Mouse (Mus musculus): ENCODE measurements around the gene Nrip1. TPM values are rescaled to one million over a fixed set of nuclear protein-coding genes. Genes with fewer than 3 reads are reported as not detected.

Nrip1 gene
- total RNA-seq, 2 experiments from 2014 or later, result 51.2 to 53.8 TPM

DNA sequence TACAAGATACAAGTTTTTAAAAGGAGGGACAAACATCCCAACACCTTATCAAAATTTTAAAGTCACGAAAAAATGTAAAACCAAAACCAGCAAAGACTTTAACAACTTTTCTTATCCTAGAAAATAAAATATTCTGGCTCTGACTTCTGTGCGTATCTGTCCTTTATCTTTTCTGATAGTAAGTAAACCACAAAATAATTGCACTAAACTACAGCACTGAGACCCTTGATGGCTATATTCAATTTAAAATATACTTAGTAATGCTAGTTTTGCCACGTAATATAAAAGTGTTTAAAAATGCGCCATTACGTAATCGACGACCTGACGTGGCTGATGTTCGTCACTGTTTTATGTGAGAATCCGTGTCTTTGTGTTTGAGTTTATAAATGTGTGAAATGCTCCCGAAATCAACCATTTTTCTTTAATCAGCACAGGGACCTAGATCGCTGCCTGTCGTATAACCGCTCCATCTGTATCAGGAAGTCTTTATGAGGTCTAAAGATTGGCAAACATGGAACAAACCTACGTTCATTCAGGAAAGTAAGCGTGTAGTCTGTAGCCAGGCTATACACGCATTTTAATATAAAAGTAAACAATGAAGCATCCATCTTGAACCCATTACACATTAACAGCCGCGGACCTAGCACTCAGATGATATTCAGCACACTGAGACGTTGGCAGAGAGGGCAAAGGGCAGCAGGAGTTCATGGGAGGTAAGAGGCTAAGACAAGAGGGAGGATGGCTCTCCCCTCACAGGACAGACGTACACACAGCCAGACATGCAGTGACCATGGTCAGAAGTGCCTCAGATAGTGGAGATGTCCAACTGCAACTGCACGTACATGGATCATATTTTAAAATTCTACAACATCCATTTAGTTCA, 56.4 kb downstream of the Nrip1 start:
- no peak for DNase-seq (ENCODE audit: low spot score in 2 of 2)

- no peak for DNase-seq (ENCODE audit: low spot score in 2 of 2)
These were observed 58.0 kb downstream of the Nrip1 start for GRCm38 (mm10) chr16:76315642-76316041.

- no peak for DNase-seq (ENCODE audit: low spot score in 2 of 2)
These were observed 59.3 kb downstream of the Nrip1 start for GRCm38 (mm10) chr16:76314013-76314950.

- DNase-seq (ENCODE audit: low spot score in 2 of 2), result no peak
These were observed 60.7 kb downstream of the Nrip1 start for GRCm38 (mm10) chr16:76312887-76313420.

GRCm38 (mm10) chr16:76310791-76311190, 62.8 kb downstream of the Nrip1 start:
- no peak for DNase-seq (ENCODE audit: low spot score in 2 of 2)

DNA sequence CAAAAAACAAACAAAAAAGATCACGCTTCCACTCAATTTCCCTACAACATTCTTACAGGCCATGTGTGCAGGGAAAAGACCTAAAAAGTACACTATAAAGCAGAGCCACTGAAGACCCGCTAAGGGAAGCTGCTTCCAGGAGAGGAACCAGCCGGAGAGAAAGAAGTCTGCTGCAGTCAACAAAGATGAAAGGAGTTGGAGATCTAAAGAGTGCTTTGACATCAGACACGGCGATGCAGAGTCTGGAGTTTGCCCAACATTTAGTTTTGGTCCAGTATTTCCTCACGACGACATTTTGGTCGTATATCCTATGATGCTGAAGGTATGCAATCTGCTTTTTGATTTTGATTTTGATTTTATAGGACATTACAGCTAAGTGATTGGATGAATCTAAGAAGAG, 63.3 kb downstream of the Nrip1 start:
- no peak for DNase-seq (ENCODE audit: low spot score in 2 of 2)

GRCm38 (mm10) chr16:76309280-76309679, 64.3 kb downstream of the Nrip1 start:
- DNase-seq (ENCODE audit: low spot score in 2 of 2), result no peak

GRCm38 (mm10) chr16:76307039-76307438, 66.6 kb downstream of the Nrip1 start:
- no peak for DNase-seq (ENCODE audit: low spot score in 2 of 2)

- DNase-seq (ENCODE audit: low spot score in 2 of 2), result no peak
These were observed 67.2 kb downstream of the Nrip1 start for GRCm38 (mm10) chr16:76306446-76306845.

GRCm38 (mm10) chr16:76303436-76303835, 70.2 kb downstream of the Nrip1 start:
- DNase-seq (ENCODE audit: low spot score in 2 of 2), result no peak

- DNase-seq (ENCODE audit: low spot score in 2 of 2), result no peak
These were observed 71.9 kb downstream of the Nrip1 start for GRCm38 (mm10) chr16:76301728-76302050.

- no peak for DNase-seq (ENCODE audit: low spot score in 2 of 2)
These were observed 72.4 kb downstream of the Nrip1 start for GRCm38 (mm10) chr16:76301037-76301727.

DNA sequence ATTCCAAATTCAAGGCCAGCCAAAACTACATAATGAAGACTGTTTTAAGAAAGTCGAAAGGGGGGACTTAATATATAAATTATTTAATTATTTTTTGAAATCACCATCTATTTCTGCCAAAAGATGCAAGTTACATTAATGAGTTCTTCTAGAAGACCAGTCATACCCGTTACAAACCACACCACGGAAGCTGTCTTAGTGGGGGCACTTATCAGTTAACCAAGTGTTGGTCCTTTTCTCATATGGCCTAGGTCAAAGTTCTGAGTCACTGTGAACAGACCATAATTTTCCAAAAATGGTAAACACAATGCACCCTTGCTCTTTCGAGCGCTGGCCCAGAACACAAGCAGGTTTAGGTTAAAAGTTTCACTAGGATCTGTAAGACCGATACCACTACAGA, 73.2 kb downstream of the Nrip1 start:
- DNase-seq (ENCODE audit: low spot score in 2 of 2), result no peak

GRCm38 (mm10) chr16:76299511-76299910, 74.1 kb downstream of the Nrip1 start:
- DNase-seq (ENCODE audit: low spot score in 2 of 2), result no peak

DNA sequence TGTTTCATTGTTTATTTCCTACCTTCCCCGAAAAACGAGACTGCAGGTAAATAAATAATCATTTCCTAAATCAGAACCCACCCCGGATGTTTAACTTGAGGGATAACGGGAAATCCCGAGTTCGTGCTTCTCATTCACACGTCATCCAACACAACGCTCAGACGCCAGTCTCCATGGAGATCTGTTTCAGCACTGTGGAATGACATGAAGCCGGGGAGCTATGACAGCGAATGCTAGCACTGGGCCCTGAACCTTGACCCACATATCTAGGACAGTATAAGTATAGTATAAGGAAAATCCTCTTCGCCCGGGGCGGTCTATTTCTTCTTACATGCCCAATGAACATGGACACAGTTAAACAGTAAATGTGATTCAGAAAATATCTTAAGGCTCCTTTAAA, 78.3 kb downstream of the Nrip1 start:
- DNase-seq (ENCODE audit: low spot score in 2 of 2), result no peak

DNA sequence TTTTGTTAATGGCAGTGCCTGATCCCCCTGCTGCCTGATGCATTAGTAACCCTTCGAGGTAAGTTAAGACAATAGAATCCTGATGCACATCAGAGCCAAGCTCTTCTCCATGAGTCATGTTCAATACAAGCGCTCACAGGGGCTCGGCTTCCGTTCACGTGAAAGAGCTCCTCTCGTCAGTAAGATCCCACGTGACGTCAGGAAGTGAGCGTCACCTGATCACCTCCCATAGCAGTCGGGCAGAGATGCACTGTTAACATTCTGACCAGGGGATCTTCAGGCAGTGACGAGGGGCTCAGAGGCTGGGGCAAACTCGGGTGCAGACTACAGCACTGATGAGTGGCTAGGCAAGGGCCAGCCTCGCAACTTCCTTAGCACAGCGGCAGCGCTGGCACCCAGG, 79.1 kb downstream of the Nrip1 start:
- no peak for DNase-seq (ENCODE audit: low spot score in 2 of 2)

- DNase-seq (ENCODE audit: low spot score in 2 of 2), result no peak
These were observed 79.7 kb downstream of the Nrip1 start for GRCm38 (mm10) chr16:76293765-76294463.

GRCm38 (mm10) chr16:76293176-76293575, 80.5 kb downstream of the Nrip1 start:
- DNase-seq (ENCODE audit: low spot score in 2 of 2), result no peak

DNA sequence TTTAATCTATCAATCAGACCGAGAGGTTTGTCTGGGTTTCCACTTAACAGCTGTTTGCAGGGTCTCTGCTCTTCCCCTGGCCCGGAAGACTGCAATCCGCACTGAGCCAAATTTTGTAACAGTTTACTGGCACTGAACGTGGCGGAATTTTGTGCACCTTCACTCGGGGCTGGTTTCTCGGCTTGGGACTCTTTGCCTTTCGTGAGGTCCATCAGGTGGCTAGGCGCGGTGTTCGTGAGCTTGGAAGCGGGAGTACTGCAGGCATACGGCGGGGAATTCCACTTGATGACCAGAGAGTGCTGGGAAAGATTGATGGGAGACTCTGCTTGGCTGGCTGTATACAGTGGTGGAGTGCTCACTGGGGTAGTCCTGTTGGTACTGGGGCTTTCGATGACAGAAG, 81.0 kb downstream of the Nrip1 start:
- no peak for DNase-seq (ENCODE audit: low spot score in 2 of 2)

GRCm38 (mm10) chr16:76291366-76291765, 82.3 kb downstream of the Nrip1 start:
- no peak for DNase-seq (ENCODE audit: low spot score in 2 of 2)

DNA sequence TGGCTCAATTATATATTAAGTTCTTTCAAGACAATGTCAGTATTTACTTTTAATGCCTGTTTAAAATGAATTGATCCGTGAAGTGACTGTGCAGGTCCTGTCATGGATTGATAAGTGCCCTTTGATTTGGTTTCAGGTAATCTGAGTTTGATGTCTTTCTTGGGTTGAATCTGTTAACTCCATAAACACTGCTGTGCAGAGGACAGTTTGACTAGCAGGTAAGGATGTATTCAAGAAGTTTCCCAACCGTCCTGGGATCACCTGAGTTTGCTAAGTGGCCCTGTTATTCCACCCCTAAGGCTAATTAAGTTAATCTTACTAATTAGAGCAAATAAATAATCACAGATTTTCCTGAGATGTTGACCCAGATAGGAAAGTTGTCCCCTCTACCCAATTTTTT, 84.1 kb downstream of the Nrip1 start:
- DNase-seq (ENCODE audit: low spot score in 2 of 2), result no peak
